Mouse (Mus musculus): ENCODE measurements around the gene Dda1. TPM values are rescaled to one million over a fixed set of nuclear protein-coding genes. Genes with fewer than 3 reads are reported as not detected.

Gene Dda1
- total RNA-seq, 2 experiments from 2014 or later: 32.1 to 32.3 TPM

- intact Hi-C loops (cut with DNase I): no loop called here
- no peak for DNase-seq
These were observed 2.8 kb upstream of the Dda1 start for GRCm38 (mm10) chr8:71466198-71466597.

- no peak for DNase-seq
- intact Hi-C loops (cut with DNase I): no loop called here
These were observed 1.8 kb upstream of the Dda1 start for GRCm38 (mm10) chr8:71467201-71467600.

- DNase-seq: no peak
- intact Hi-C loops (cut with DNase I): no loop called here
These were observed 998 bp upstream of the Dda1 start for GRCm38 (mm10) chr8:71468001-71468400.

- DNase-seq: peak; percentile 41 to 53
- intact Hi-C loops (cut with DNase I): no loop called here
These were observed 412 bp downstream of the Dda1 start for GRCm38 (mm10) chr8:71469411-71469810.

DNA sequence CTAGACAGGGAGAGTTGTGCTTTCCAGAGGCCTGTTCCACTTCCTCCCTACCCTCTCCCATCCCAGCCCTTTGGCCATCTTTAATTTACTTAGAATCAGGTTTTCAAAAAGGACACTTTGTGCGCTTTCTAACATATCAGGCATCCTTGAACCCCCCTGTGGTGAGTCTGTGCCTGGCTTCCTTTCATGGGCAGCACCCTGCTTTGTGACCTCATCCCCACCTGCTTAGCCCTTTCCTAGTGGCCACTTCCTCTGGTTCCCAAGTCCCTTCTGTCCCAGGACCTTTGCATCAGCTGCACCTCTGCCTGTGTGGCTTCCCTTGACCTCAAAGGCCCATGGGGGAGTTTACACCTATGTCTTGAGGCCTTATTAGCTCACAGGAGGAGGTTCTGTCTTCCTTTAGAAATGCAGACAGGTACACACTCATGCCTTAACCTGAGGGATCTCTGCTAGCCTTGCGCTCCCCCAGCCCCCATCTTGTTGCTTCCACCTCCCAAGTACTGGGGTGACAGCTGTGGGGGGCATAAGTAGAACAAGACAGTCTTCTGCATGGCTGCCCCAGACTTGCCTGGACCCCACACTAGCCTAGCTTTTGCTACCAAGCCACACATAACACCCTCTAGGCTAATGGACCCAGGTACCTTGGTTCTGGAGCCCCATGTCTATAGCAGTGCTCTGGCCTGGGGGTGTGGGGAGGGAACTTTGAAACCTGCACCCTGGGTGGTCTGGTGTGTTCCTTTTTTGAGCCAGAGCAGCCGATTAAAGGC, 1.3 kb downstream of the Dda1 start:
- no peak for DNase-seq
- intact Hi-C loops (cut with DNase I): no loop called here

DNA sequence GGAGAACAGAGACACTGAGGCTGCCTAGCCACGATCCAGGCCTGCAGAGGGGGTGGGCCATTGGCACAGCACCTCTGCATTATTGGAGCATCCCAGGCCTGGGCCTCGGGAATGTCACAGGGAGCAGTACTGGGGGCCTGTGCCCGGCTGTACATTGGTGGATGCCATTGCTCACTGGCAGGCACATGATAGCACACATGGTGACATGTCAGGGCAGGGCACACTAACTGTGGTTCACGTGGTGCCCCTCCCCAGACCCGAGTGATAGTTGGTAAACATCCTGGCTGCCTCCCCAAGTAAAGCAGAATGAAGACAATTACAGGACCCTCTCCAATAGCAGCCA, 1.9 kb downstream of the Dda1 start:
- intact Hi-C loops (cut with DNase I): no loop called here
- DNase-seq: no peak

DNA sequence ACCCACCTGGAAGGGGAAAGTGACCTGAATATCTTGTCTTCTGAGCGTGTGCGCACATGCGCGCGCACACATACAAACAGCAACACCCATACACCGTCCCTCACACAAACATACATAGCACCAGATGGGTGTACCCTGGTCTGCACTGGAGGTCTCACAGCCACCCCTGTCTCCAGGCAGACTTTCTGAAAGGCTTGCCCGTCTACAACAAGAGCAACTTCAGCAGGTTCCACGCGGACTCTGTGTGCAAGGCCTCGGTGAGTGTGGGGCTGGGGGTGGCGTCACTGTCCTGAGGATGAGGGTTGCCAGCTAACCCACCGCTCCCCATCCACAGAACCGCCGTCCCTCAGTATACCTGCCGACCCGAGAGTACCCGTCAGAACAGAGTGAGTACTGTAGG, 2.9 kb downstream of the Dda1 start:
- intact Hi-C loops (cut with DNase I): no loop called here
- DNase-seq: no peak

GRCm38 (mm10) chr8:71472601-71473386, 3.8 kb downstream of the Dda1 start:
- intact Hi-C loops (cut with DNase I): no loop called here

GRCm38 (mm10) chr8:71474344-71474743, 5.3 kb downstream of the Dda1 start:
- DNase-seq: no peak
- intact Hi-C loops (cut with DNase I): no loop called here

More at GRCm38 (mm10) chr8:71472601-71473386, 3.8 kb downstream of the Dda1 start:
- DNase-seq: no peak

DNA sequence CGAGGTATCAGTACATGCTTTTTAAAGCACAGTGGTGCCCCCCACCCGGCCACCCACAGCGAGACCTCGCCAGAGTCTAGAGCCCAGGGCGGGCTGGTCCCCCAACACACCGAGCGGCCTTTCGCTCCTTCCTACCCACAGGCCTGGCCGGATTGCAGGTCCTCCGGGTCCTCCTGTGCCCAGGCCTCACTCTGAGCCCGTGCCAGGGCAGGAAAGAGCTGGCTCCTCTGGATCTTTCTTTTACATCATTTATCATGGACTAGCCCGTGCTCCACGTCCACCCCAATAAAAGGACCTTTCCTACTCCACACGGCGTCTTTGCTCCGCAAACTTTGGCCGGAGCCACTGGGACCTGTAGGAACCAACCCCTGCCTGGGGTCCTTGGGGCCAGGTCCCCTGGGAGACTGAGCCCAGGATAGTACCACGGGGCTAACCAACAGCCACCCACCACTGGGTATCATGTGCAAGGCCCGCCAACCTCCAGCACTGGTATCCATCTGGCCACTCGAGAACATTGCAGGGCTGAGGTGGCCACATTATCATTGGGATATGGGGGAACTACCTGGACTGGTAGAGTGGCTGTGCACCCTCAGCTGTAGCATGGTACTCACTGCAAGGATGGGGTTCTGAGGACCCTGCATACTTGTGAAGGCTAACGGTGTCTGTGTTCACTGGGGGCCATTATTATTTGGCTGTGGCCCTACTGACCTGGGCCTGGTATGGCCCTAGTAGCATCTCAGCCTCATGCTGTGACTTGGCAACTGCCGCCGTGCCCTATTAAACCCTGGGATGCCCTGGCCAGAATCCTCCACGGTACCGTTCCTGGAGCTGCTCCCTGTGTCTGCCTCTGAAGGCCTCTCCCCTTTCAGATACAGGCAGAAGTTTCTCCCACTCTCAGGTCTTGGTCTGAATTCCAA, 6.0 kb downstream of the Dda1 start:
- intact Hi-C loops (cut with DNase I): no loop called here
- DNase-seq: no peak

- no peak for DNase-seq
- intact Hi-C loops (cut with DNase I): no loop called here
These were observed 6.7 kb downstream of the Dda1 start for GRCm38 (mm10) chr8:71475702-71476075.

- peak; percentile 82 to 88 for DNase-seq
- intact Hi-C loops (cut with DNase I): no loop called here
These were observed 7.3 kb downstream of the Dda1 start for GRCm38 (mm10) chr8:71476099-71476940.

- intact Hi-C loops (cut with DNase I): no loop called here
These were observed 8.3 kb downstream of the Dda1 start for GRCm38 (mm10) chr8:71477196-71477845.

DNA sequence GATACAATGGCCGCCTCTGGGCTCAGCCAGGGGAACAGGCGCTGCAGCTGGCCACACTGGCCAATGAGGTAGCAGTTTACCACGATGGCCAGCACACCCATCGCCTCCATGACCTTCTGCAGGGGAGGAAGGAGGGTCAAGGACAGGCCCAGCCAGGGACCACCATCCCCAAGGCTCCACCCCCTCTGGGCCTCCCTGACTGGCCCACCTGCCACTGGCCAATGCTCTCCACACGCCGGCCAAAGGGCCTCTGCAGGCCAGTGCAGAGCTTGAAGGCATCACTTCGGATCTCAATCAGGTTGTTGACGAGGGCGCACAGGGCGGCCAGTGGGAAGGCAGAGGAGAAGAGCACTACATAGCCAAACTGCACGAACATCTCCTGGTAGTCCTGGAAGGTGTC, 9.9 kb downstream of the Dda1 start:
- no peak for DNase-seq
- intact Hi-C loops (cut with DNase I): no loop called here

More at GRCm38 (mm10) chr8:71477196-71477845, 8.3 kb downstream of the Dda1 start:
- DNase-seq: no peak

DNA sequence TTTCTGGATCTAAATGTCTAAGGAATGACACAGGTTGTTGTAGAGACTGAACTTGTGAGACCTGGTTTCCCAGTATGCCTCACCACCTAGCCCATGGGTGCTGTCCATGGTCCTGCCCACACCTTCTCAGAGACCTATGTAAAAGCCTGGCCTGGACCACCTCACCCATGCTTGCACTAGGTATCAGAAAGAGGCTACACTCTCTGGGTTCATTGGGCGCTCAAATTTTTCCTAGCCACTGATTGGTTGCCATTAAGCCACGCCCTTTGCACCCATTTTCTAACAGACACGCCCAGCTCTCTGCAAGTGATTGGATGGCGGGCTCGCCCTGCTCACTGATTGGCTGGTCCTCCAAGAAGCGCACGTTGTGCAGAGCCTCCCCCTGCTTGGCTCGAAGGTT, 14.9 kb downstream of the Dda1 start:
- DNase-seq: peak in 1 of 2 experiments; percentile 43
- intact Hi-C loops (cut with DNase I): no loop called here

GRCm38 (mm10) chr8:71484736-71485135, 15.7 kb downstream of the Dda1 start:
- no peak for DNase-seq
- intact Hi-C loops (cut with DNase I): loop anchor here (5.0 kb wide), 1 partner anchor 117 kb away; the partner anchor contains the start of gene Use1

GRCm38 (mm10) chr8:71485142-71486135, 16.4 kb downstream of the Dda1 start, which contains the start of gene Ano8:
TSS of gene Ano8 (minus strand) at chr8:71485963.
- intact Hi-C loops (cut with DNase I): loop anchor here (5.0 kb wide), 1 partner anchor 118 kb away; the partner anchor contains the start of gene Use1
- DNase-seq: peak; percentile 81 to 82

GRCm38 (mm10) chr8:71486136-71486529, 17.1 kb downstream of the Dda1 start:
- DNase-seq: no peak
- intact Hi-C loops (cut with DNase I): loop anchor here (5.0 kb wide), 1 partner anchor 119 kb away; the partner anchor contains the start of gene Use1
